Mouse (Mus musculus) gastrocnemius, adult 8-10 months (tissue): ENCODE results near the gene Agbl4. TPM values are rescaled to one million over a fixed set of nuclear protein-coding genes. Genes with fewer than 3 reads are reported as not detected.
A peak's percentile ranks its signal among the peaks of the same experiment; 100 is the strongest.

Experiments used
- DNase-seq, 2 experiments: peaks; one replicate each; pipeline ENCODE4 v3.0.0; 2022; ENCODE audit warnings: low spot score in 2 of 2
- total RNA-seq, 4 experiments: library from RNA; stranded (reverse); gene quantifications; 2 replicates each; pipeline ENCODE4 v1.2.4; 2022

Gene Agbl4
- total RNA-seq, 4 experiments from 2014 or later, result not detected

GRCm38 (mm10) chr4:111383101-111383500 lies 985.6 kb downstream of the Agbl4 start:
- DNase-seq, result no peak

DNA sequence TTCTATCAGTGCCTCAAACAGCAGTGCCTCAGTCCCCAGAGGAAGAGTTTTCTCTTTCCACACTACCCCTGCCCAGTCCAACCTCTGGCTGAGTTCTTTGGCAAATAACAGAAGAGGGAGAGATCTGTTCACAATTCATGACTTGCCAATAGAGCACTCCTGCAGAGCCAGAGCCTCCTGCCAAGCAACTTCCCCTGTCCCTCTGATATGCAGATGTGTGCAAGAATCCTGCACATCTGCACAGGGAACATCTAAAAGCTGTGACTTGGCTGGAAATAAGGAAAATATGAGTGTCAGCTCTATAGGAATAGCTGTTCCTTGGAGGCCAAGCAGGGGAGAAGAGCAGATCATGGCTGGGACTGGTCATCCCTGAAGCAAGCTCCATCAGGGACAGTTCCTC lies 993.3 kb downstream of the Agbl4 start:
- DNase-seq, result peak; percentile 2 to 3

GRCm38 (mm10) chr4:111399784-111400183 lies 1002.3 kb downstream of the Agbl4 start:
- DNase-seq, result no peak

GRCm38 (mm10) chr4:111400676-111401075 lies 1003.2 kb downstream of the Agbl4 start:
- DNase-seq, result no peak

DNA sequence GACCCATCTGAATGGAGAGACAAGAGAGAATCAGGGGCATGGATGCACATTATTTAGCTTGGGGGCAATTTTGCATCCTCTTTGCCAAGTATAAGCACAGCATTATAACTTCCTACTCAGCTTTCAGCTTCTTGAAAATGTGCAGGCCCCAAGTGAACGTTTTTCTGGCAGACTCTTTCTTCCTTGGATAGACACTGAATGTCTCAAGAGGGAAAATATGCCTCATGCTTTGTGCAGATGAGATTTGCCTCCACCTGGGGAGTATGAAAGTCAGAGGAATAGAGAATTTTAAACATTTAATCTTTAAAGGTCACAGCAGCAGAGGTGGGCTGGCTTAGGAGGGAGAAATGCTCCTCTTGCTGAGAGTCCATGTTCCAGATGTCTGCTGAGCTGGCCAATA lies 1005.8 kb downstream of the Agbl4 start:
- no peak for DNase-seq

DNA sequence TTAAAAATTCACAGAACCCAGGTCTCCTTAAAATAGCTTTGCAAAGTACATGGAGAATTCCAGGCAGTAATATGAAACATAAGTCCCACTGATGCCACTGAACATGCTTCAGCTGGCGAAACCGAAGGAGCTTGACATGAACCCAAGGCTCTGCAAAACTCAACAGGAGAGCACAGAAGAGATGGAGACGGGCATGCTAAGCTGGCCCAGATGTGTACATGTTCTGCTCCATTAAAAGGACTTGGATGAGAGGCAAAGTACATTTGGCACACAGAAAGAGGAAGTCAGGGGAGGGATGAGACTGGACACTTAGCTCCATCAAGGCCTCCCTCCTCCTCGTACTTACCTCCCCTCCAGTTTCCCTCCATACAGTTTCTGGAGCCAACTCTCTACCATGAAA lies 1013.3 kb downstream of the Agbl4 start:
- DNase-seq, result no peak

DNA sequence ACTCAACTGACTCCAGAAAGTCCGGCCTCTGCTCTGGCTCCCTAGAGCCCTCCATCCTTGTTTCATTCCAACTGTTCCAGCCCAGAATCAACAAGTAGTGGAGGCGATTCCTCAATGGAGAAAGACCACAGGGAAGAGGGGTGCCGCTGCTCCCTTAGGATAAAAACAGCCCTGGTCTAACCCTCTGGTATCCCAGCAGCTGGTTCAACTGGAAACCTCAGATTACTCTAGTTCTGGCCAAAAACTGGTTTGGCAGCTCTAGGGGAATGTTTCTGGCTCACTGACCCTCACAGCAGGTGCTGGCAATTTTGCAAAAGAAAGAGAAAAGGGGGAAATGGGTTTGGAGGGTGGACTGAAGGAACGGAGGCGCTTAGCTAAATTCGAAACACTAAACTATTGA lies 1016.9 kb downstream of the Agbl4 start:
- DNase-seq, result peak in 1 of 2 experiments; percentile 16

DNA sequence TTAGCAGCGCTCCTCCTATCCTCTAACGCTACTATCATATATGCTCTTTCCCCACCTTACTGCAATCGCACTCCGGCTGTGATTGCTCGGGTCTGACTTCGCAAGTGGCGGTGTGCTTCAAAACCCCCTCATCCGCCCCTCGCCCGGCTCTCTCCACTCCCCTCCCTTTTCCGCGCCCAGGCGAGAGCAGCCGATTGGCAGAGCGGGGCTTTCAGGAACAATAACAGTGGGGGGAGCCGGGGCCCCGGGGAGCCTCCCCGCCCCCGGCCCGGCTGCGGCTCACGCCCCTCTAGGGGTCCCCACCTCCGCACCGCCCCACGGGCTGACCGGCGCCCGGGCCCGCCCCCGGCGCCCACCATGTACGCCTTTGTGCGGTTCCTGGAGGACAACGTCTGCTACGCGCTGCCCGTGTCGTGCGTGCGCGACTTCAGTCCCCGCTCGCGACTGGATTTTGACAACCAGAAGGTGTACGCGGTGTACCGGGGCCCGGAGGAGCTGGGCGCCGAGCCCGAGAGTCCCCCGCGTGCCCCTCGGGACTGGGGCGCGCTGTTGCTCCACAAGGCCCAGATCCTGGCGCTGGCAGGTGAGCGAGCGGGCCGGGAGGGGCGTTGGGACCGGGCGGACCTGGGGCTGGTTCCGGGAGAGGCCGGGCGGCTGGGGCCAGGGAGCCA lies 1017.5 kb downstream of the Agbl4 start, which contains the start of gene Bend5:
TSS of gene Bend5 (plus strand) at position 189 of the 671 bp plus-strand sequence.
- DNase-seq, result no peak

- DNase-seq, result no peak
These were observed 1018.7 kb downstream of the Agbl4 start for GRCm38 (mm10) chr4:111416126-111416525.

DNA sequence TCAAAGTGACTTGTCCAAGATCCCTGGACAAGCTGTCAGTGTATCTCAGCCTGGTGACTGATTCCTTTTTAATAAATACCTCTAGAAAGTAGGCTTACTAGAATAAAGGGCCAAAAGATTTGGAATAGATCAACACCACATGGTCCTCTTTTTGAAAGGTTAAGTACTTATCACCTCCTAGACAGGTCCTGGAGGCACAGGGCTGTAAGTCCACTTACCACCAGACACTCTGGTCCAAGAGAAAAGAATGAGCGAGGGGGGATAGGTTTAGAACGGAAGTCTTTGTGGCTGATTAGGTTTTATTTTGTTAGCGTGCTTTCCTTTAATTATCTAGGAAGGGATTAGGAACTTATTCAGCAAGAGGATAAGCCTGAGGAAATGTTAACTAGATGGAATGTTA lies 1019.1 kb downstream of the Agbl4 start:
- no peak for DNase-seq

GRCm38 (mm10) chr4:111417716-111418115 lies 1020.3 kb downstream of the Agbl4 start:
- no peak for DNase-seq

DNA sequence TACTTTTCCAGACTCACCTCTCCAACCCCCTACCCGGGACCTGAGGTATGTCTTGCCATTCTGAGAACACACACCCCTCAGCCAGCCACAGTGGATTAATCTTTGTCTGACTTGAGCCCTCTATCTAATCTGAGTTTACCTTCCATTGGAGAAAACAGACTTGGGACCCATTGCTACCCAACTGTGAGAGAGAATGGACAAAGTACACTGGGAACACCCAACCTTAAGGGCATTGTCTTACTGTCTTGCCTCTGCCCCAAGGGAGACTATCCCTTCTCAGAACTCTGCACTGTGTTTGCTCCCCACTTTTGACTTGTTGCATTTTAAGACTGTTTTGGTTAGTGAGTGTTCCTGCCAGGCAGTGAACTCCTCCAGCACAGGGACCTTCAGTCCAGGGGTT lies 1022.0 kb downstream of the Agbl4 start:
- DNase-seq, result no peak

DNA sequence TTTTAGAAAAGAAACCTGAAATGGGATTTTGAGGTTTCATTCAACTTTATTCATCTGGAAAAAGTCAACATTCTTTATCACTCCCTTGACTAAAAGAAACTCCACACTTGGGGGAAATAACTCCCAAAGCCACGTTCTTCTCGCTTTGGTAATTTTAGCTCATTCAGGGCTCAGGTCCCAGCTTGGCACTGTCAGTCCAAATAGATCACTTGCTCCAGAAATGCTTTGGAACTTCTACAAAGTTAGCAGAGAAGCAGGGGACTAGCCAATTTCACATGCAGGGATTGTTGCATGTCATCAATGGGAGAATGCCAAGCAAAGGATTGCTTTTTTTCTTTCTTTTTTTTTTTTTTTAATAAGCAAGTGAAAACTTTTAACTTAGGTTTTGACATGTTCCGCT lies 1022.6 kb downstream of the Agbl4 start:
- DNase-seq, result peak; percentile 8 to 25

- DNase-seq, result no peak
These were observed 1023.5 kb downstream of the Agbl4 start for GRCm38 (mm10) chr4:111420955-111421354.

DNA sequence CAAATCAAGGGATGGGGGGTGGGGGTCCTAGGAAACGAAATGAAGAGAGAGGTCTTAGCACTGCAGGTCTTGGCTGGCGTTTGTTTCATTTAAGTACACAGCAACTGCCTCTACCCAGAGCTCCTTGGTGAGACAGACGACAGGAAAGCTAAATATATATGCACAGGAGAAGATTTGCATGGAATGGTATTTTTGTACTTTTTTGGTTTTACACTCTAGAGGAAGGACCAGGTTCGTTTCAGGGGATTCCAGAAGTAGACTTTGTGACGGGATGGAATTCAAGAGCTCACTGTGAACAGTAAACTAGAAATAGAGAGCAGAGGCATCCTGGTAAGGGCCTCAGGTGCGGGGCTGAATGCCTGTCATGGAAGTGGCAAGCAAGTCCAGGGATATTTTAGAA lies 1024.3 kb downstream of the Agbl4 start:
- no peak for DNase-seq

DNA sequence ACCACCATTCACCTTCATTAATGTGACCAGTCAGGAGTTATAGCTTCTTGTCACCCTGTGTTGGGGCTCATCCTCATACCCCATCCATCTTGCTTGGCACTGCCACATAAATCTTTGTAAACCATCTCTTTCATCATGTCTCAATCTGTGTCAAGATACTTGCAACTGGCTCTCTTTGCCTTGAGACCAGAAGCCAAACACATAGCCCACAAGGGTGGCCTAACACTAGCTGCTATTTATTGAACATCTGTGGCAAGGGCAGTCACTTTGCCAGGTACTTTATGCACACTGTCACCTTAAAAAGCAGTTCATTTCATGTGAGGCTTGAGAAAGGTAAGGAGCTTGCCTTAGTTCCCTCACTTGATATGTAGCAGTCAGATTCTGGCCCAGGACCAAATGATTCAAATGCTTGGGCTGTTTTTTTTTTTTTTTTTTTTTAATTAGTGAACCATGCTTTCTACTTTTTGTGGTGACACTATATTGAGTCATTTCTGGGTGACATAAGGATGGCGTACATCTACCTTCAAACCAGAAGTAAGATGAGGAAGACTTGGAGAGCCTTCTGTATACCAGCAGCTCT lies 1027.0 kb downstream of the Agbl4 start:
- DNase-seq, result no peak

- DNase-seq, result no peak
These were observed 1027.7 kb downstream of the Agbl4 start for GRCm38 (mm10) chr4:111425170-111425569.

GRCm38 (mm10) chr4:111431186-111431585 lies 1033.7 kb downstream of the Agbl4 start:
- DNase-seq, result no peak

DNA sequence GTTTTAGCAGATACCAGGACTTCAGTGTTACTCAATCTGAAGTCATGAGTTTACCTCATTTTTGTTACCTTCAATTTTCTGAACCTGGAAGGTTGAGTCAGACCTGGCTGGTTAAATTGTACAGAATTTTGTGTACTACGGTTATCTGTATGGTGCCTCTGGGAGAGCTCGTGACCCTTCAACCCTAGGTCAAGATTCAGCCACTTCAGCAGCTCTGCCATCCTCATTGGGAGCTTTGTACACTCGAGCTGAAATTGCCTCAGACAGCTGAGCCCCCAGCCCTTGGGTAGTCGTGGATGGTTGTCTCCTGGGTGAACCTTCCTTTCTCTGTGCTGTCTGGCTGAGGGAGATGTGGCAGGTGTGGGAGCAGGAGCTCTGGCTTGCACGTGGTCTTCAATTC lies 1034.6 kb downstream of the Agbl4 start:
- DNase-seq, result no peak

GRCm38 (mm10) chr4:111432417-111432816 lies 1035.0 kb downstream of the Agbl4 start:
- no peak for DNase-seq

GRCm38 (mm10) chr4:111441709-111442108 lies 1044.2 kb downstream of the Agbl4 start:
- no peak for DNase-seq

DNA sequence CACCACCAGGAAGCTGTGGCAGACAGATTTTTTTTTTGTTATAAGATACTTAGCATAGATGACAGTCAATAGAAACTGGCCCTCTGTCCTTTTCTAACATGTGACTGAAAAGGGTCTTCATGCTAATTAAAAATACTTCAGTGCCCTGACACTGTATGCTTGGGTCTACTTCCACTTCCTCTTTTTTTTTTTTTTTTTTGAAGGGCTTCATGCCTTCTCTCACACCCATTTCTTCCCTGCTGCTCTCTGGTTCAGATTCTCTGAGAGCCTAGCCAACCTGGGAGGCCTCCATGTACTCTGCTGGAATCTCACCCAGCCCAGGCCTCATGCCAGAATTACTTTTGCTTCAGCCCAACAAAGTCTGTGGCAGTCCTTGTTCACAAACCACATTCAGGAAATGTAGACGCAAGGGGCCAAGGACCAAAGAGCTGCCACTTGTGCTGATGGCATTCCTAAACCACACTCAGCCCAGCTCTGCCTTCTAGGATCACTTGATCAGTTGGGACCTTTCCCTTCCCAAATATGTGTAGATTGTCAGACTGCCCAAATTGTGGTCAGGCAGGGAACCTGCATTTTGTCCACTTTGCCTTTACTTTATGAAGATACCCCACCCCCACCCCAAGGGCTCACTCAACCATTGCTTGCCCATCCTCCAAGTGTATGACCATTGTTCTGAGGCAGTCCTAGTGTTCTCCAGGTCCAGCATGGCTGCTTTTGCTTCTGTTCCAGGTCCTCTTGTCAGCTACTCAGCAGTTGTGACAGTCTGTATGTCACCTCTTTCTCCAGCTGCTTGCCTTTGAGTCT lies 1045.2 kb downstream of the Agbl4 start:
- DNase-seq, result peak in 1 of 2 experiments; percentile 37
